Mouse (Mus musculus) liver, embryonic 11.5 days (tissue): ENCODE data around the gene Cxadr. TPM values are rescaled to one million over a fixed set of nuclear protein-coding genes. Genes with fewer than 3 reads are reported as not detected.

Experiments
- ATAC-seq: fragments of 200-750 bp; cut with Nextera tagmentation; replicated peaks from 2 replicates; pipeline ENCODE4 v1.8.0; 2017; ENCODE audit warnings: moderate number of reproducible peaks, mild to moderate bottlenecking, moderate TSS enrichment, moderate library complexity; ENCODE audit not compliant: low FRiP score
- DNase-seq: peaks from one replicate; pipeline ENCODE4 v3.0.0-alpha.2; 2017; ENCODE audit warnings: low spot score
- H3K27ac ChIP-seq: fragments of 300-500 bp; sonication (generic); 2 replicates; pipeline ENCODE4 v1.5.1; 2014; ENCODE audit warnings: mild to moderate bottlenecking, low read depth, low read length, control low read depth
- H3K27me3 ChIP-seq: fragments of 300-500 bp; sonication (generic); replicated peaks from 2 replicates; pipeline ENCODE4 v1.6.1; 2014; ENCODE audit warnings: low read length, mixed read lengths; ENCODE audit not compliant: control insufficient read depth, insufficient read depth
- H3K36me3 ChIP-seq: fragments of 300-500 bp; sonication (generic); 2 replicates; pipeline ENCODE4 v1.6.1; 2014; ENCODE audit warnings: mild to moderate bottlenecking, low read length, moderate library complexity, mixed read lengths; ENCODE audit not compliant: control insufficient read depth, insufficient read depth
- H3K4me1 ChIP-seq: fragments of 300-500 bp; sonication (generic); replicated peaks from 2 replicates; pipeline ENCODE4 v1.6.1; 2014; ENCODE audit warnings: low read length, mixed read lengths; ENCODE audit not compliant: control insufficient read depth, insufficient read depth
- H3K4me2 ChIP-seq: fragments of 300-500 bp; sonication (generic); 2 replicates; pipeline ENCODE4 v1.6.1; 2014; ENCODE audit warnings: mild to moderate bottlenecking, control low read depth, moderate library complexity
- H3K4me3 ChIP-seq: fragments of 300-500 bp; sonication (generic); 2 replicates; pipeline ENCODE4 v1.5.1; 2014; ENCODE audit warnings: low read depth, low read length, control low read depth
- H3K9ac ChIP-seq: fragments of 300-500 bp; sonication (generic); 2 replicates; pipeline ENCODE4 v1.6.1; 2014; ENCODE audit warnings: low read depth, low read length, control low read depth
- H3K9me3 ChIP-seq: fragments of 300-500 bp; sonication (generic); 2 replicates; pipeline ENCODE4 v1.6.1; 2016; ENCODE audit warnings: low read length, inconsistent platforms, mixed read lengths; ENCODE audit not compliant: control insufficient read depth
- WGBS: fragments of 180-500 bp; shearing (Covaris S2); extraction: QIAGEN DNeasy Blood & Tissue Kit; methylation state at CpG from one replicate; pipeline ENCODE4 v1.1.7; 2014; 5-methylcytosine and 5-hydroxymethylcytosine counted together
- polyA plus RNA-seq: library from polyadenylated mRNA; unstranded; fragments of >200 nt; fragmentation: Nextera tagmentation; extraction: Ambion mirVana; gene quantifications from 2 replicates; pipeline ENCODE4 v1.2.1, GENCODE M21; 2014

Cxadr gene
- polyA plus RNA-seq, 1 experiment from 2014 or later = 13.2 TPM

GRCm38 (mm10) chr16:78389986-78390385 is 88.7 kb downstream of the Cxadr start:
- Histone ChIP-seq H3K9ac (no peak overlapping the region), H3K4me1 (no peaks in the 10 kb centered on the region), H3K27me3 (no peaks in the 10 kb centered on the region), H3K9me3 (no peaks in the 10 kb centered on the region), H3K27ac (no peak overlapping the region), H3K4me2 (no peak overlapping the region), H3K4me3 (no peak overlapping the region), H3K36me3 (no peaks in the 10 kb centered on the region)
- WGBS = 76% methylated on average over 3 of the region's 3 CpGs
- no peak for DNase-seq
- no peak for ATAC-seq

DNA sequence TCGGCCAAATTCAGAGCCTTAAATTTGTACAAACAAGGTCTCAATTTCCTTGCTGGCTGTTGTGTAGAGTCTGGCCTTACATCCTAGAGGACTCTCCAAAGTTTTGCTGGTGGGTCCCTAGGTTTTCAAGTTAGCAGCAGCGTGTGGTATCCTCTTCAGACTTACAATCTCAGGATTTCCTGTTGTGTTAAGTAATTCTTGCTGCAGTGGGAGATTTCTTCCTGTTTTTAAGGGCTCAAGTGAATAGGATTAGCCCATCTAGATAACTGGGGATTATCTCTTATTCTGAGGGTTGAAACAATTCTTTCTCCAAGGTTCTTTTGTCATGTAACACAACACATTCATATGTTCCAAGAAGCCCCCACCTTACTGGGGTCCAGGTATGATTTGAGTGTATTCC is 90.1 kb downstream of the Cxadr start:
- Histone ChIP-seq H3K27me3 (no peaks in the 10 kb centered on the region), H3K27ac (no peak overlapping the region), H3K9me3 (no peaks in the 10 kb centered on the region), H3K4me3 (no peak overlapping the region), H3K9ac (no peak overlapping the region), H3K4me1 (no peaks in the 10 kb centered on the region), H3K36me3 (no peaks in the 10 kb centered on the region), H3K4me2 (no peak overlapping the region)
- ATAC-seq (no peak), DNase-seq (no peak)
- 38% methylated on average over 2 of the region's 2 CpGs for WGBS

DNA sequence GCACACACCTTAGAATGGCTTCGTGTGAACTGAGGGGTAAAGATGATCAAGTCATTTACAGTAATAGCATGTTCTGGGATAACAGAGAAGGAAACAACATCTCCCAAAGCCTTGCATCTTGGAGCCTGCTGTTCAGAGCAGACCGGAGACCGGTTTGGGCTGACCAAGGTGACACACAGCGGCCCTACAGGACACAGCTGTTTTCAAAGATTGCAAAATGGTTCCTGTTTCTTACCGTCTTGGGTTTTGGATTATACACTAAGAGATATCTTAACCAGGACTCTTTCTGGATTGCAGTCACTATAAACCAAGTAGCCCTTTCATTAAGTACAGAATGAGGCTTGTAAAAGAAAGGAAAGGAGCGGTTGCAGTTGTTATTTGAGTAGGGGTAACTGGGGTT is 97.4 kb downstream of the Cxadr start:
- Histone ChIP-seq H3K36me3 (no peaks in the 10 kb centered on the region), H3K4me2 (no peak overlapping the region), H3K4me1 (no peaks in the 10 kb centered on the region), H3K27ac (no peak overlapping the region), H3K9ac (no peak overlapping the region), H3K27me3 (no peaks in the 10 kb centered on the region), H3K9me3 (no peaks in the 10 kb centered on the region), H3K4me3 (no peak overlapping the region)
- ATAC-seq (no peak), DNase-seq (no peak)
- 66% methylated on average over 6 of the region's 6 CpGs for WGBS

DNA sequence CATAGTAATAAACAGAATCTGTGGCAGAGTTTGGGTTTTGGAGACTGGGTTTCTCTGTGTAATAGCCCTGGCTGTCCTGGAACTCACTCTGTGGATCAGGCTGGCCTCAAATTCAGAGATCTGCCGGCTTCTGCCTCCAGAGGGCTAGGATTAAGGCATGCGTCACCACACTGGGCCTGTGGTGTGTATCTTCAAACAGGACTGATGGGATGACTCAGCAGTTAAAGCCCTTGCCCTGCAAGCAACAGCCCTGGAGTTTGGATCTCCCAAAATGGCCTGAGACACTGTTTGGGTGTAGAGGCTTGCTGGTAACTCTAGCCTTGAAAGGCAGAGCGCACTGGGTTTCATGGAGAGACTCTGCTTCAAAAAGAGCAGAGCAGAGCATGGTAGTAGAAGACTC is 98.1 kb downstream of the Cxadr start:
- WGBS = 54% methylated on average over 3 of the region's 3 CpGs
- no peak overlapping the region for H3K9ac ChIP-seq
- ATAC-seq (no peak), DNase-seq (no peak)
- no peak overlapping the region for H3K4me3 ChIP-seq
- no peaks in the 10 kb centered on the region for H3K4me1 ChIP-seq
- H3K36me3 ChIP-seq = no peaks in the 10 kb centered on the region
- H3K27ac ChIP-seq = no peak overlapping the region
- H3K4me2 ChIP-seq = no peak overlapping the region
- H3K27me3 ChIP-seq = no peaks in the 10 kb centered on the region
- H3K9me3 ChIP-seq = no peaks in the 10 kb centered on the region

- Histone ChIP-seq H3K27me3 (no peaks in the 10 kb centered on the region), H3K9me3 (no peaks in the 10 kb centered on the region), H3K4me2 (no peak overlapping the region), H3K36me3 (no peaks in the 10 kb centered on the region), H3K27ac (no peak overlapping the region), H3K4me1 (no peaks in the 10 kb centered on the region), H3K4me3 (no peak overlapping the region), H3K9ac (no peak overlapping the region)
- DNase-seq (no peak), ATAC-seq (no peak)
- 35% methylated on average over 2 of the region's 2 CpGs for WGBS
Measured at GRCm38 (mm10) chr16:78402316-78402715, 101.0 kb downstream of the Cxadr start.

DNA sequence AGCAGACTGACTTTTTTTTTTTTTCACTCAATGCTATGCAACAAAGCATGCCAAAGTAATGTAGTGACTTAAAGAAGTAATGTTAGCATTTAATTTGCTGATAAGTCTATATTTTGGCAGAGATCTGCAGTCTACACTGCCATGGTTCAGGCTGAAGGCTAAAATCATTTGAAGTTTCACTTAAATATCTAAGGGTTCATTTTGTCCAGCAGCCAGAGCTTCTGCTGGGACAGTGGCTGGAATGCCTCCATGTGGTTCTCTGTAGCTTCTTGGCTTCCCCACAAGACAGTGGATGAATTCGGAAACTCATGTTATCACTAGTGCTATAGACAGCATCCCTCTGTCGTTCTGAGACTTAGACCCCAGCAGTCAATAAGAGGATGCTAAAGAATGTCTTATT is 105.4 kb downstream of the Cxadr start:
- Histone ChIP-seq H3K36me3 (no peaks in the 10 kb centered on the region), H3K9ac (no peak overlapping the region), H3K4me1 (no peaks in the 10 kb centered on the region), H3K4me3 (no peak overlapping the region), H3K4me2 (no peak overlapping the region), H3K27me3 (no peaks in the 10 kb centered on the region), H3K9me3 (no peaks in the 10 kb centered on the region), H3K27ac (no peak overlapping the region)
- DNase-seq (no peak), ATAC-seq (no peak)
- WGBS = 81% methylated on average over 2 of the region's 2 CpGs

GRCm38 (mm10) chr16:78407855-78408254 is 106.6 kb downstream of the Cxadr start:
- Histone ChIP-seq H3K4me3 (no peak overlapping the region), H3K4me2 (no peak overlapping the region), H3K9me3 (no peaks in the 10 kb centered on the region), H3K9ac (no peak overlapping the region), H3K4me1 (no peaks in the 10 kb centered on the region), H3K27me3 (no peaks in the 10 kb centered on the region), H3K36me3 (no peaks in the 10 kb centered on the region), H3K27ac (no peak overlapping the region)
- ATAC-seq = no peak
- WGBS = 86% methylated on average over 6 of the region's 6 CpGs
- no peak for DNase-seq

Other genes with a start within 250 kb of the Cxadr start
- gene Btg3, start 75.7 kb downstream of the Cxadr start, polyA plus RNA-seq = 42.7 and 46.7 TPM in 2 replicates